Mouse (Mus musculus): ENCODE results near the gene Cyp2a22.
"Not testable (repeated sequence)": the region's sequence is repeated elsewhere in the genome, so short reads cannot be mapped to it uniquely, and the experiment has no call there.

DNA sequence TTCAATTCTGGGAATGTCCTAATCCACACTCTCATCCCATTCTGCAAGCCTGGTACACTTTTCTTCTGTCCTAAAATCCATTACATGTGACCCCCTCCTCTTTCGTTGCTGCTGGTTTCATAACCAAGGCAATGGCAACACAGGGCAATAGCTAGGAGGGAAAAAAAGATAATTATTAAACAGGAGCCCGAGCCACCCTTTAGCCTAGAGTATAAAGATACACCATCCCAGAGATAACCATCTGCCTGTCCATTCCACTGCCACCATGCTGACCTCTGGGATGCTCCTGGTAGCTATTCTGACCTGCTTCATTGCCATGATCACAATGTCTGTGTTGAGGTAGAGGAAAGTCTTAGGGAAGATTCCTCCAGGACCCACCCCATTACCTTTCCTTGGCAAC, 22.1 kb downstream of the Cyp2a22 start:
- TF ChIP-seq POLR2A (IDR thresholded peaks at IDR 0.05; ENCODE audit: insufficient read length, low read depth); TCF12 (IDR thresholded peaks at IDR 0.05; ENCODE audit: insufficient read depth, poor library complexity, severe bottlenecking): not testable (repeated sequence)
